Comparison of ENCODE assay signal across 25 mouse cellular contexts in the genomic region with DNA sequence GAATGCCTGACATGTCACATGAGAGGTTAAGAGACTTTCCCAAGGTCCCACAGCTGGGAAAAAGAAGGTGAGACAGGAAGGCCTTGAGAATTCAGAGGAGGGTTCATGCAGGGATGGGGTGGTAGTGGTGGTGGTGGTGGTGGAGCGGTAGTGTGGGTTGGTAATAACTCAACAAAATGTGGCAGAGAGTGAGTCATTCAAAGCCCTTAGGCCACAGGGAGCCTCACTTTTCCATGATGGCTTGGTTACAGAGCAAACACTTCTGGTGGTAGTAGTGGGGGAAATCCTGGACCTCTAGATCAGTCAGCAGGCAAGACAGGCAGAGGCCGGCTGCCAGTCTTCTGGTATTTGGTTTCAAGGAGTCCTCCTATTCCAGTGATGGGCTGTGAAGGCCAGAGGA. TPM values are rescaled to one million over a fixed set of nuclear protein-coding genes. Genes with fewer than 3 reads are reported as not detected.
"Had no signal": no experiment of that assay in that cellular context is flagged by ENCODE, and none has a peak within 500 bp of the region (broad histone marks: within the 10 kb centered on the region; RNA-seq: fewer than 3 reads in every experiment).

No protein-coding gene starts in this region.

- ATAC-seq: liver, postnatal 0 days; midbrain, embryonic 13.5 days; midbrain, embryonic 16.5 days had no signal

- H3K36me3 ChIP-seq: kidney, embryonic 15.5 days; limb, embryonic 12.5 days; limb, embryonic 15.5 days; midbrain, embryonic 10.5 days; midbrain, embryonic 13.5 days; neural tube, embryonic 13.5 days had no signal

- H3K4me3 ChIP-seq: kidney, embryonic 15.5 days; limb, embryonic 12.5 days; limb, embryonic 15.5 days; megakaryocyte, embryonic 14.5 days; midbrain, embryonic 10.5 days; midbrain, embryonic 13.5 days; myocyte; neural tube, embryonic 13.5 days had no signal

- H3K9ac ChIP-seq: kidney, embryonic 15.5 days; limb, embryonic 12.5 days; limb, embryonic 15.5 days; liver, embryonic 14.5 days; liver, postnatal 0 days; lung, embryonic 14.5 days; midbrain, embryonic 13.5 days; neural tube, embryonic 13.5 days had no signal

- H3K4me1 ChIP-seq: limb, embryonic 12.5 days; midbrain, embryonic 10.5 days; midbrain, embryonic 13.5 days; neural tube, embryonic 13.5 days had no signal

- H3K27ac ChIP-seq: kidney, embryonic 15.5 days; limb, embryonic 12.5 days; limb, embryonic 15.5 days; liver, embryonic 14.5 days; midbrain, embryonic 10.5 days; midbrain, embryonic 13.5 days; neural tube, embryonic 13.5 days had no signal

- DNase-seq: kidney, postnatal 10 days; kidney, postnatal 36 days; left cerebral cortex, postnatal 4 days; liver, postnatal 0 days; retina, postnatal 1 day; right cerebral cortex, postnatal 25 days; spleen, adult 18-20 months; thymus, adult 2 months; thymus, postnatal 14 days; thymus, postnatal 4 days had no signal

- H3K27me3 ChIP-seq: kidney, embryonic 15.5 days; limb, embryonic 15.5 days; midbrain, embryonic 13.5 days; neural tube, embryonic 13.5 days had no signal

- H3K4me2 ChIP-seq: kidney, embryonic 15.5 days; limb, embryonic 12.5 days; limb, embryonic 15.5 days; liver, embryonic 11.5 days; lung, embryonic 14.5 days; midbrain, embryonic 13.5 days; neural tube, embryonic 13.5 days had no signal

- H3K9me3 ChIP-seq: kidney, embryonic 15.5 days; limb, embryonic 12.5 days; limb, embryonic 15.5 days; megakaryocyte, embryonic 14.5 days; midbrain, embryonic 10.5 days; midbrain, embryonic 13.5 days; neural tube, embryonic 13.5 days had no signal

RNA-seq across cellular contexts. Expression of a gene that starts 15.8 kb away (rescaled TPM):
- total RNA-seq: monocyte, adult 5-6 weeks; neutrophil, adult 5-6 weeks had no signal
- polyA plus RNA-seq: liver, embryonic 11.5 days; liver, embryonic 14.5 days; liver, postnatal 0 days; lung, embryonic 14.5 days; lung, postnatal 0 days; midbrain, embryonic 10.5 days; midbrain, embryonic 13.5 days; myocyte had no signal

RNA-seq across cellular contexts. Expression of a gene that starts 25.0 kb away (rescaled TPM):
- total RNA-seq: neutrophil, adult 5-6 weeks had no signal
- polyA plus RNA-seq: limb, embryonic 12.5 days; lung, embryonic 14.5 days; myocyte had no signal

RNA-seq across cellular contexts. Expression of a gene that starts 46.9 kb away (rescaled TPM):
- total RNA-seq: neutrophil, adult 5-6 weeks had no signal
- polyA plus RNA-seq: liver, embryonic 11.5 days had no signal

RNA-seq across cellular contexts. Expression of a gene that starts 50.2 kb away (rescaled TPM):
- total RNA-seq: monocyte, adult 5-6 weeks had no signal
- polyA plus RNA-seq: midbrain, embryonic 13.5 days had no signal

RNA-seq across cellular contexts. Expression of a gene that starts 52.4 kb away (rescaled TPM):
- total RNA-seq: monocyte, adult 5-6 weeks had no signal
